Mouse (Mus musculus) spleen, adult 2 months (tissue): Measurements from ENCODE around the gene Neil1.

Experiments
- CTCF ChIP-seq: fragments of 200-500 bp; IDR thresholded peaks from 2 replicates; pipeline ENCODE4 v1.5.1; 2011; ENCODE audit warnings: mild to moderate bottlenecking, inconsistent platforms; ENCODE audit not compliant: insufficient read depth, insufficient read length, insufficient replicate concordance; ENCODE audit errors: extremely low read depth
- POLR2A ChIP-seq: fragments of 200-500 bp; IDR thresholded peaks from 2 replicates; pipeline ENCODE4 v1.6.1; 2011; ENCODE audit warnings: low read depth, low read length, inconsistent platforms

DNA sequence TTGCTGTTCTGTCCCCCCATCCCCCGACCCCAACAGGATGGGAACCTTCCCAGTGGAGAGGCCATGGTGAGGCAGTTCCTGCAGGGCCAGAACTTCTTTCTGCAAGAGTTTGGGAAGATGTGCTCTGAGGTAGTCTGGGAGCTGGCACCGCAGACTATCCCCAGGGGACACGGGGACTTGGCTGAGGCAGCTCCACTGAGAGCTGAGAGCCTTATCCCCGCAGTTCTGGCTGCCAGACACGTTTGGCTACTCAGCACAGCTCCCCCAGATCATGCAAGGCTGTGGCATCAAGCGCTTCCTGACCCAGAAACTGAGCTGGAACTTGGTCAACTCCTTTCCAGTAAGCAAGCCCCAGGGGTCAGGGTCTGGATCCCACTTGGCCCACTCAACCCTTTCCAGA lies 10.9 kb downstream of the Neil1 start:
- no peak for TF ChIP-seq POLR2A
- TF ChIP-seq CTCF, result no peak
